Mouse (Mus musculus) frontal cortex, postnatal 36 days (tissue): ENCODE results near the gene Nynrin.

Source experiments
- DNase-seq, 2 experiments: peaks; one replicate each; pipeline ENCODE4 v3.0.0; 2022; ENCODE audit warnings: low spot score in 2 of 2

Gene Nynrin

GRCm38 (mm10) chr14:55878316-55878940 is 24.6 kb downstream of the Nynrin start:
- DNase-seq = no peak

GRCm38 (mm10) chr14:55879623-55880022 is 25.8 kb downstream of the Nynrin start:
- peak; percentile 68 to 86 for DNase-seq

- no peak for DNase-seq
These were observed 27.2 kb downstream of the Nynrin start for GRCm38 (mm10) chr14:55880982-55881381.

GRCm38 (mm10) chr14:55882171-55882641 is 28.4 kb downstream of the Nynrin start:
- DNase-seq = no peak

- DNase-seq = no peak
These were observed 29.4 kb downstream of the Nynrin start for GRCm38 (mm10) chr14:55883149-55883661.

- no peak for DNase-seq
These were observed 29.9 kb downstream of the Nynrin start for GRCm38 (mm10) chr14:55883663-55884062.

GRCm38 (mm10) chr14:55884166-55884565 is 30.4 kb downstream of the Nynrin start, which contains the start of gene Cbln3:
TSS of gene Cbln3 (minus strand) at chr14:55884392.
- no peak for DNase-seq

- peak; percentile 72 to 80 for DNase-seq
These were observed 30.9 kb downstream of the Nynrin start, which contains the start of gene Khnyn for GRCm38 (mm10) chr14:55884713-55885113. TSS of gene Khnyn (plus strand) at chr14:55884947.

GRCm38 (mm10) chr14:55885114-55885790 is 31.4 kb downstream of the Nynrin start:
- DNase-seq = peak in 1 of 2 experiments; percentile 33

- peak in 1 of 2 experiments; percentile 46 for DNase-seq
These were observed 32.0 kb downstream of the Nynrin start for GRCm38 (mm10) chr14:55885791-55886271.

- DNase-seq = no peak
These were observed 33.0 kb downstream of the Nynrin start for GRCm38 (mm10) chr14:55886571-55887382.

GRCm38 (mm10) chr14:55897671-55898070 is 43.9 kb downstream of the Nynrin start:
- no peak for DNase-seq

- no peak for DNase-seq
These were observed 45.1 kb downstream of the Nynrin start for GRCm38 (mm10) chr14:55898947-55899346.

- peak; percentile 82 to 90 for DNase-seq
These were observed 46.0 kb downstream of the Nynrin start, which contains the start of gene Sdr39u1 for GRCm38 (mm10) chr14:55899701-55900413. TSS of gene Sdr39u1 (minus strand) at chr14:55900293.

GRCm38 (mm10) chr14:55900414-55900755 is 46.6 kb downstream of the Nynrin start:
- DNase-seq = no peak

GRCm38 (mm10) chr14:55905518-55905917 is 51.7 kb downstream of the Nynrin start:
- no peak for DNase-seq

GRCm38 (mm10) chr14:55913406-55913805 is 59.6 kb downstream of the Nynrin start:
- no peak for DNase-seq

GRCm38 (mm10) chr14:55918240-55919082 is 64.7 kb downstream of the Nynrin start:
- peak; percentile 47 to 84 for DNase-seq

GRCm38 (mm10) chr14:55922475-55923232 is 68.8 kb downstream of the Nynrin start:
- DNase-seq = no peak
